1 mouse cellular context compared by ENCODE assay signal in the genomic region with DNA sequence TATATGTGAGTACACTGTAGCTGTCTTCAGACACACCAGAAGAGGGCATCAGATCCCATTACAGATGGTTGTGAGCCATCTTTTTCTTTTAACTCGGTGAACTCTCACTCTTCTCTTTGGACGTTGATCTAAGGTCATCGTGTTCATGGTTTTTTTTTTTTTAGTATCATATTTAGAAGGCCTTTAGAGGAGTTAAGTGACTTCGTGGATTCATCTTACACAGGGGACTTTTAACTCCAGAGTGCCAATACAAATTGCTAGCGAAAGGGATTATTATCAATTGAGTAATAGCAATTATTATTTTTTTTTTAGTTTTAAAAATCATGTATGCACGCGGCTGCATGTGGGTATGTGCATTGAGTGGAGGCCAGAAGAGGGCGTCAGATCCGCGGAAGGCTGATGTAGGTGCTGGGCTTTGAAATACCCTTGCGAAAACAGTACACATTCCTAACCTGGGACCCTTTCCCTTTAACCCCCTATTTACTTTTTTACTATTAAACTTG.
TF ChIP-seq lines count a peak whose summit lies in the region.

No protein-coding gene starts in this region.

TF ChIP-seq in myocyte, 11 proteins besides CTCF, POLR2A, EP300 and RAD21 (continued from another document):
- TF ChIP-seq REST (IDR thresholded peaks at IDR 0.05; ENCODE audit: insufficient read depth, insufficient read length) (no peak), TCF3 (IDR thresholded peaks at IDR 0.05; ENCODE audit: insufficient read length, low read depth) (no peak), CEBPB (IDR thresholded peaks at IDR 0.05; ENCODE audit: insufficient read depth, poor library complexity, severe bottlenecking) (no peak), MYOG (IDR thresholded peaks at IDR 0.05; ENCODE audit: control insufficient read depth in 1 of 3, insufficient read depth in 1 of 3, insufficient read length in 2 of 3, low read depth in 2 of 3) (no peak), MAX (IDR thresholded peaks at IDR 0.05; ENCODE audit: low read depth) (no peak), E2F4 (IDR thresholded peaks at IDR 0.05; ENCODE audit: insufficient read depth) (no peak), POLR2AphosphoS2 (IDR thresholded peaks at IDR 0.05; ENCODE audit: insufficient read length, low read depth) (no peak), USF1 (IDR thresholded peaks at IDR 0.05; ENCODE audit: low read depth) (no peak), MYOD1 (IDR thresholded peaks at IDR 0.05; ENCODE audit: control insufficient read depth in 1 of 3, insufficient read length in 2 of 3, low read depth in 2 of 3) (no peak), SRF (IDR thresholded peaks at IDR 0.05; ENCODE audit: control insufficient read depth, insufficient read length, low read depth) (no peak)
